Mouse (Mus musculus): ENCODE measurements around the gene Ang6. TPM values are rescaled to one million over a fixed set of nuclear protein-coding genes. Genes with fewer than 3 reads are reported as not detected.
"Not testable (repeated sequence)": the region's sequence is repeated elsewhere in the genome, so short reads cannot be mapped to it uniquely, and the experiment has no call there.

Gene Ang6
- polyA plus RNA-seq, 1 experiment from 2014 or later: not detected

DNA sequence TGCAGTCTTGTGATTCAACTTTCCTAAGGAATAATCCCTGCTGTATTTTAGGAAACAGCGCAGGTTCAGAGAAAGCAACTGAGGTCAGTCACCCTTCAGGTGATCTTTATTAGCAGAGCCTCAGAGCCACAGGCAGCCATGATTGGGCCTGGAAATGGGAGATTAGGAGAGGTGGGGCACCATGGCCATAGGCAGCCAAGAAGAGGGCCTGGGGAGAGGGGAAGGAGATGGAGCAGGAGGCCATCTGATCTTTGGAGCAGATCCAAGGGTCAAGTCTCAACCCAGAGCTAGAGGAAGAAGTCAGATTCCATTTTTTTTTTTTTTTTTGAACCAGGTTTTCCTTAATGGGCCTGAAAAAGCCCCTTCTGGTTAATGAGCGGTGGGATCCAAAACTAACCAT lies 15.9 kb downstream of the Ang6 start:
- H3K27ac ChIP-seq (ENCODE audit: low read depth): no peak overlapping the region
- no peaks in the 10 kb centered on the region for H3K9me3 ChIP-seq (ENCODE audit: low read depth, low read length)
- no peak for TF ChIP-seq CTCF (IDR thresholded peaks at IDR 0.05; ENCODE audit: low read depth)
- DNase-seq (no peak), ATAC-seq (ENCODE audit: insufficient read depth) (no peak)
- H3K27me3 ChIP-seq (ENCODE audit: insufficient read depth, low read length): no peaks in the 10 kb centered on the region
- no peaks in the 10 kb centered on the region for H3K4me1 ChIP-seq (ENCODE audit: insufficient read depth)
- no peak overlapping the region for H3K4me2 ChIP-seq
- no peak overlapping the region for H3K9ac ChIP-seq
- no peaks in the 10 kb centered on the region for H3K36me3 ChIP-seq (ENCODE audit: insufficient read depth)
- 83% methylated on average over 2 of the region's 2 CpGs for WGBS
- no peak overlapping the region for H3K4me3 ChIP-seq (ENCODE audit: low read depth, low read length)

DNA sequence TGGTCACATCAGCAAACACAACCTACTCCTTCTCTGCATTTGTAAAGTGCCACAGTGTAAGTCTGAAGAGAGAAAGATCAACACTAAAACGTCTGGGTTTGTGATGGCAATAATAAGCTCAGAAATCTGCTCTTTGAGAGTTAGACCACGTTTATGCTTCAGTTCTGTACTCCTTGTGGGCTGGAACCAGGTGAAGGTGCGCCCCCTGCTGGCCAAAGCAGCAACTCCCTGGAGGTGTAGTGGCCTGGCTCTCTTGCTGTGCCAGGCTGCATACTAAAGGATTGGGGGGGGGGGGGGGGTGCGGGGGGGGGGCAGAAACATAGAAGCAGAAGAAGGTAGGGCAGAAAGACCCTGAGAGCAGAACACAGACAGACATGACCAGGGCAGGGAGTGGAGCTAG lies 18.2 kb downstream of the Ang6 start:
- no peak overlapping the region for H3K27ac ChIP-seq (ENCODE audit: low read depth)
- peak; percentile 89 for ATAC-seq (ENCODE audit: insufficient read depth)

DNA sequence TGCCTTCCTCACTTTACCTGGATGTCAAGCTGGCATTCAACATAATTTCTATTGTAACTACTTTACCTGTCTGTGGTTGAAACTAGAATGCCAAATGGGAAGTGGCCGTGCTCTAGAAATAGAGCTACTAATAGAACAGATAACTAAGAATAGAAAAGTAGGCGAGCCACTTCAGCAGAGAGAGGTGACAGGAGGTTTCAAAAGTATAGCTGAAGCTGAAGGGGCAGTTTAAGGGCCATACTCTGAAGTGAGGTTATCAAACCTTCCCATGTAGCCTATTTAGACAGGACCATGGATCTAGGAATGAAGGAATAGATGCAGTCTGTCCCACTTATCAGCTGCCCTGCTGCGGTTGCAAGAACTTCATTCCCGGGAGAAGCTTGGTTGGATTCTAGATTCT lies 18.6 kb downstream of the Ang6 start:
- no peak for TF ChIP-seq CTCF (IDR thresholded peaks at IDR 0.05; ENCODE audit: low read depth)
- no peaks in the 10 kb centered on the region for H3K4me1 ChIP-seq (ENCODE audit: insufficient read depth)
- no peak overlapping the region for H3K9ac ChIP-seq
- no peaks in the 10 kb centered on the region for H3K36me3 ChIP-seq (ENCODE audit: insufficient read depth)
- no peak overlapping the region for H3K4me2 ChIP-seq
- DNase-seq: no peak
- H3K27me3 ChIP-seq (ENCODE audit: insufficient read depth, low read length): no peaks in the 10 kb centered on the region
- no peak overlapping the region for H3K27ac ChIP-seq (ENCODE audit: low read depth)
- H3K9me3 ChIP-seq (ENCODE audit: low read depth, low read length): no peaks in the 10 kb centered on the region
- no peak overlapping the region for H3K4me3 ChIP-seq (ENCODE audit: low read depth, low read length)
- no peak for ATAC-seq (ENCODE audit: insufficient read depth)
- WGBS: 58% methylated on average over 4 of the region's 4 CpGs

More for the DNA sequence above, 18.2 kb downstream of the Ang6 start:
- no peaks in the 10 kb centered on the region for H3K27me3 ChIP-seq (ENCODE audit: insufficient read depth, low read length)
- H3K4me3 ChIP-seq (ENCODE audit: low read depth, low read length): no peak overlapping the region
- no peaks in the 10 kb centered on the region for H3K4me1 ChIP-seq (ENCODE audit: insufficient read depth)
- WGBS: 1% methylated on average over 4 of the region's 4 CpGs
- no peak overlapping the region for H3K4me2 ChIP-seq
- no peaks in the 10 kb centered on the region for H3K9me3 ChIP-seq (ENCODE audit: low read depth, low read length)
- DNase-seq: peak; percentile 84
- H3K36me3 ChIP-seq (ENCODE audit: insufficient read depth): no peaks in the 10 kb centered on the region
- no peak overlapping the region for H3K9ac ChIP-seq
- TF ChIP-seq CTCF (IDR thresholded peaks at IDR 0.05; ENCODE audit: low read depth): peak; percentile 75

DNA sequence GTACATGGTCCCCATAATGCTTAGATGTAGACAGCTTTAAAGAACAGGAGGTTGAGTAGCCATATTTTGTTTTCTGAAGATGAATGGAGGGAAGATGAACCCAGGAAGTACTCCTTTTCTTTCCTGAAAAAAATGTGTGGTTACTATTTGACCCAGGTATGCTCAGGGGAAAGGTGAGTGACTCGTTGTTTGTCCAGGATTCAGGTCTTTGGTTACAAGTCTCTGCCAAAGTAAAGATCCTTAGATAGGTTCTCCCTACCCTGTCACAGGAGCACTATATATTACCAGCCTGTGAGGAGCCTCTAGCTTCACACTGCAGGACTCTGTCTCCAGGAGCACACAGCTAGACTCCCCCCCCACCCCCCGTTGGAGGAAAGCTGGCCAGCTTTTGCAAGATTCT lies 45.3 kb downstream of the Ang6 start, which contains the start of gene Ang5:
Ang5 (plus strand) TSS at position 301 of the 400 bp plus-strand sequence.
- H3K4me2 ChIP-seq; ATAC-seq (ENCODE audit: insufficient read depth); H3K27me3 ChIP-seq (ENCODE audit: insufficient read depth, low read length); H3K36me3 ChIP-seq (ENCODE audit: insufficient read depth); H3K27ac ChIP-seq (ENCODE audit: low read depth); H3K9me3 ChIP-seq (ENCODE audit: low read depth, low read length); DNase-seq; H3K4me3 ChIP-seq (ENCODE audit: low read depth, low read length); H3K9ac ChIP-seq; H3K4me1 ChIP-seq (ENCODE audit: insufficient read depth): not testable (repeated sequence)
- no CpG with 5 or more reads among the region's 2 CpGs for WGBS

DNA sequence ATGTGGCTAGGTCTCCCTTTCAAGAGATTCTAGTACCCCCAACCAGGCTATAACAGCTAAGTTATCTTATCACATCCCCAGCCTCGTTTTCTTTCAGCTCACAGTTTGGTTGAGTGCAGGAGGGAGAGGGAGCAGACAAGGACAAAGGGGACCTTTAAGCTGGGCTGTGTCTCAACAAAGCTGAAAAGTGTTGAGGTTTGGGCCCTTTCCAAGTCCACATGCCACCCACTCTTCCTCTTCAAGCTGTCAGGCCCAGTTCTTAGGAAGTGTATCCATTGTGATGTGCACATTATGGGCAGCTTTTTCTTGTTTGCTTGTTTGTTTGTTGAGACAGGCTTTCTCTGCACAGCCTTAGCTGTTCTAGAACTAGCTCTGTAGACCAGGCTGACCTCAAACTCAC lies 47.0 kb downstream of the Ang6 start:
- WGBS: no CpG with 5 or more reads among the region's 1 CpGs
- H3K4me1 ChIP-seq (ENCODE audit: insufficient read depth); H3K27me3 ChIP-seq (ENCODE audit: insufficient read depth, low read length); DNase-seq; H3K4me2 ChIP-seq; ATAC-seq (ENCODE audit: insufficient read depth); H3K36me3 ChIP-seq (ENCODE audit: insufficient read depth); H3K9me3 ChIP-seq (ENCODE audit: low read depth, low read length); H3K9ac ChIP-seq; H3K4me3 ChIP-seq (ENCODE audit: low read depth, low read length); H3K27ac ChIP-seq (ENCODE audit: low read depth): not testable (repeated sequence)

- not testable (repeated sequence) for H3K27ac ChIP-seq (ENCODE audit: low read depth); H3K9me3 ChIP-seq (ENCODE audit: low read depth, low read length); H3K36me3 ChIP-seq (ENCODE audit: insufficient read depth); H3K27me3 ChIP-seq (ENCODE audit: insufficient read depth, low read length); H3K4me3 ChIP-seq (ENCODE audit: low read depth, low read length); ATAC-seq (ENCODE audit: insufficient read depth); H3K4me1 ChIP-seq (ENCODE audit: insufficient read depth); DNase-seq; H3K9ac ChIP-seq; H3K4me2 ChIP-seq
- 55% methylated on average over 2 of the region's 2 CpGs for WGBS
These were observed 48.7 kb downstream of the Ang6 start for GRCm38 (mm10) chr14:43953382-43953781.

Other genes starting within 250 kb of the Ang6 start
- gene Gm8180, start 217.5 kb downstream of the Ang6 start, polyA plus RNA-seq (2014; fragmentation: Nextera tagmentation; extraction: Ambion mirVana): not detected in 2 replicates
- gene Ear1, start 126.8 kb downstream of the Ang6 start, polyA plus RNA-seq (2014; fragmentation: Nextera tagmentation; extraction: Ambion mirVana): not detected in 2 replicates
- not detected in 2 replicates for gene Ear10, start 78.7 kb downstream of the Ang6 start, polyA plus RNA-seq (2014; fragmentation: Nextera tagmentation; extraction: Ambion mirVana)
- gene Gm8113, start 76.9 kb downstream of the Ang6 start, polyA plus RNA-seq (2014; fragmentation: Nextera tagmentation; extraction: Ambion mirVana): 34.7 and 39.6 TPM in 2 replicates
- not detected in 2 replicates for gene Ang5, start 45.2 kb downstream of the Ang6 start, polyA plus RNA-seq (2014; fragmentation: Nextera tagmentation; extraction: Ambion mirVana)
- 0.45 and 0.65 TPM in 2 replicates for gene Ear2, start 100.4 kb upstream of the Ang6 start, polyA plus RNA-seq (2014; fragmentation: Nextera tagmentation; extraction: Ambion mirVana)
- not detected in 2 replicates for gene Gm3327, start 121.6 kb upstream of the Ang6 start, polyA plus RNA-seq (2014; fragmentation: Nextera tagmentation; extraction: Ambion mirVana)
- not detected in 2 replicates for gene Gm8212, start 195.4 kb upstream of the Ang6 start, polyA plus RNA-seq (2014; fragmentation: Nextera tagmentation; extraction: Ambion mirVana)
- gene 4930503E14Rik, start 211.0 kb upstream of the Ang6 start, polyA plus RNA-seq (2014; fragmentation: Nextera tagmentation; extraction: Ambion mirVana): not detected in 2 replicates

Measured in lung, embryonic 14.5 days (tissue).